Comparison of ENCODE assay signal across 18 mouse cellular contexts in the genomic region with DNA sequence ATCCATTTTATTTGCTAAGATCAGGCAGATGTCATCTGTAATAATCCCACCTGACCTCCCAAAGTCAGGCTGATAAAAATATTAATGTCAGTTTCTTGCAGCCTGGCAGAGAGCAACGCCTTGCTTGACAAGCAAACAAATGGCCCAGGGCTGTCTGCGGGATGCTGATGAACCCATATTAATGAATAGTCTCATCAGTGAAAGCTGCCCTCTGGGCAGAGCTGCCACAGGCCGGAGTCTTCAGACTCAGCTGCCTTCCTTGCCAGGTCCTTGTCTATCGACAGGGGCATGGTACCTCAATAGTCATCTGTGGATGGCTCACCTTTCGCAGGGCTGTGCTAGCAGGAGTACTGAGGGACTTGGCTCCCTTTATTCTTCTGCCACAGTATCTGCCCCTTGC.
"Had no signal": no experiment of that assay in that cellular context is flagged by ENCODE, and none has a peak within 500 bp of the region (broad histone marks: within the 10 kb centered on the region; RNA-seq: fewer than 3 reads in every experiment).

No protein-coding gene starts in this region.

- H3K4me3 ChIP-seq: liver, embryonic 13.5 days; liver, embryonic 15.5 days; lung, embryonic 15.5 days; megakaryocyte, embryonic 14.5 days; midbrain, embryonic 12.5 days; neural tube, embryonic 12.5 days; stomach, embryonic 15.5 days had no signal

- H3K4me2 ChIP-seq: liver, embryonic 13.5 days; liver, embryonic 15.5 days; lung, embryonic 15.5 days; midbrain, embryonic 12.5 days; neural tube, embryonic 12.5 days; stomach, embryonic 15.5 days had no signal

- H3K36me3 ChIP-seq: liver, embryonic 13.5 days; liver, embryonic 15.5 days; lung, embryonic 15.5 days; midbrain, embryonic 12.5 days; neural tube, embryonic 12.5 days; stomach, embryonic 15.5 days had no signal

- H3K27me3 ChIP-seq: liver, embryonic 13.5 days; liver, embryonic 15.5 days; lung, embryonic 15.5 days; megakaryocyte, embryonic 14.5 days; midbrain, embryonic 12.5 days; neural tube, embryonic 12.5 days; stomach, embryonic 15.5 days had no signal

- DNase-seq: liver, embryonic 13.5 days; liver, postnatal 0 days; lung, adult 2 months; lung, postnatal 14 days; lung, postnatal 36 days; right cerebral cortex, postnatal 14 days; thymus, adult 2 months; thymus, postnatal 25 days; thymus, postnatal 4 days had no signal

- H3K27ac ChIP-seq: liver, embryonic 13.5 days; liver, embryonic 15.5 days; lung, embryonic 15.5 days; macrophage; midbrain, embryonic 12.5 days; neural tube, embryonic 12.5 days; stomach, embryonic 15.5 days; stomach, postnatal 0 days had no signal

- ATAC-seq: liver, postnatal 0 days; lung, postnatal 0 days had no signal

- H3K9me3 ChIP-seq: liver, embryonic 13.5 days; liver, embryonic 15.5 days; lung, embryonic 15.5 days; neural tube, embryonic 12.5 days; stomach, embryonic 15.5 days had no signal

- H3K4me1 ChIP-seq: liver, embryonic 13.5 days; liver, embryonic 15.5 days; lung, embryonic 15.5 days; megakaryocyte, embryonic 14.5 days; midbrain, embryonic 12.5 days; neural tube, embryonic 12.5 days; stomach, embryonic 15.5 days had no signal

- H3K9ac ChIP-seq: liver, embryonic 13.5 days; liver, embryonic 15.5 days; liver, postnatal 0 days; lung, embryonic 15.5 days; midbrain, embryonic 12.5 days; neural tube, embryonic 12.5 days; stomach, embryonic 15.5 days had no signal
